Comparison of ENCODE assay signal across 10 mouse cellular contexts in the genomic region with DNA sequence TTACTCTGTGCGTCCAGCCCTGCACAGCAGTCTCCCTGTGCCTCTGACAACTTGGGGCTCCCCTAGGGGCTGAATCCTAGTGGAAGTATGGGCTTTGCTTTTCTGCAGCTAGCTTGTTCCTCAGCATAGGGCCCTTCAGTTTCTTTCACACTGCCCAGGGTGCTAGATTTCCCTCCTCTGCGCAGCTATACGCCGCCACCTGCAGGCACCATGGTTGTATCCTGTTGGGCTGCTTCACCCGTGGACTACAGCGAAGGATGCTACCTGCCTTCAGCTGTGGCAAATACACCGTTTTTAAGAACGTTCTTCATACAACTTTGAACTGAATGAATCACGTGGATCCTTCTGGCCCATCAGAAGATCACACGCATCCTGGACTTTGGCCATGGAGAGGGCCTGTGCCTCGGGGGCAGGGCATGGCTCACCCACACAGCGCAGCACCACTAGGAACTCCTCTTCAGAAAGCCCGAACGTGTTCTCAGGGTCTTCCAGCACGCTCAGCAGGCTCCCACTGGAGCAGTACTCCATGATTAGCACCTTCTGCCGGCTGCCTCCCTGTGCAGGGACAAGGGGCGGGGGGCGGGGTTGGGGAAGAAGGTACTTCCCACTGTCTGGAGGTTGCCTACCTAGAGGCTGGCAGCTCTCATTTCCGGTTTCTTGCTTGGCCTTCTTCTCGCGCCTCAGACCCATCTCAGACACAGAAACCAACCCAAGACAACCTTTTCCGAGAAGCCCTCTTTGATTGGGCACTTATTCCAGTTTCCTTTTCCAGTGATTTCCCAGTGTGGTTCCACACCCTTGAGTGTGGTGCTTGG. TPM values are rescaled to one million over a fixed set of nuclear protein-coding genes. Genes with fewer than 3 reads are reported as not detected.
A peak's percentile ranks its signal among the peaks of the same experiment; 100 is the strongest.
DNase-seq lines count a peak whose midpoint lies in the region; ATAC-seq and TF ChIP-seq lines count a peak whose summit lies in the region.
"Had no signal": no experiment of that assay in that cellular context is flagged by ENCODE, and none has a peak within 500 bp of the region (broad histone marks: within the 10 kb centered on the region; RNA-seq: fewer than 3 reads in every experiment).

No protein-coding gene starts in this region.

- 51% methylated on average over 22 of the region's 22 CpGs for WGBS in midbrain, postnatal 0 days
- WGBS in midbrain, embryonic 11.5 days: 50% methylated on average over 22 of the region's 22 CpGs
- 48% methylated on average over 22 of the region's 22 CpGs for WGBS in kidney, postnatal 0 days
- WGBS in stomach, embryonic 15.5 days: 34% methylated on average over 22 of the region's 22 CpGs

- peak; percentile 39 for TF ChIP-seq CTCF in midbrain, postnatal 0 days (IDR thresholded peaks at IDR 0.05)
- TF ChIP-seq CTCF in kidney, postnatal 0 days (IDR thresholded peaks at IDR 0.05; ENCODE audit: low read depth): no peak; the same call in 1 of the 2 replicates

- H3K9ac ChIP-seq in midbrain, postnatal 0 days (replicated peaks; ENCODE audit: low read length, poor library complexity, severe bottlenecking): no peak overlapping the region
- no peak overlapping the region for H3K9ac ChIP-seq in midbrain, embryonic 11.5 days (ENCODE audit: low read length)
- H3K9ac ChIP-seq in kidney, postnatal 0 days (ENCODE audit: low read depth, low read length): no peak overlapping the region
- H3K9ac ChIP-seq in stomach, embryonic 15.5 days: no peak overlapping the region

- no peaks in the 10 kb centered on the region for H3K27me3 ChIP-seq in midbrain, postnatal 0 days (ENCODE audit: insufficient read depth, low read length)
- no peaks in the 10 kb centered on the region for H3K27me3 ChIP-seq in midbrain, embryonic 11.5 days (ENCODE audit: control insufficient read depth, insufficient read depth, low read length)
- H3K27me3 ChIP-seq in kidney, postnatal 0 days (ENCODE audit: insufficient read depth, low read length): no peaks in the 10 kb centered on the region
- H3K27me3 ChIP-seq in stomach, embryonic 15.5 days (replicated peaks): 0 out of 2 replicates have a peak, but pooled peaks cover under 1% of the 10 kb centered on the region

- no peak for ATAC-seq in midbrain, postnatal 0 days (ENCODE audit: low FRiP score)
- ATAC-seq in midbrain, embryonic 11.5 days (ENCODE audit: low FRiP score): no peak
- ATAC-seq in kidney, postnatal 0 days (replicated peaks; ENCODE audit: low FRiP score, low read depth): peak; percentile 43
- ATAC-seq in stomach, embryonic 15.5 days (ENCODE audit: insufficient read depth, low FRiP score, low read depth): 0 out of 2 replicates have a peak, but pooled peaks have one; percentile 24
- no peak for ATAC-seq in activated CD4-positive, CD25-positive, alpha-beta regulatory T cell, adult 4 months

- H3K4me3 ChIP-seq in midbrain, postnatal 0 days (ENCODE audit: low read depth, low read length): no peak overlapping the region
- no peak overlapping the region for H3K4me3 ChIP-seq in midbrain, embryonic 11.5 days (ENCODE audit: low read depth, low read length)
- no peak overlapping the region for H3K4me3 ChIP-seq in kidney, postnatal 0 days (replicated peaks; ENCODE audit: low read depth, low read length)
- 0 out of 2 replicates have a peak overlapping the region, but pooled peaks have one; percentile 11 for H3K4me3 ChIP-seq in stomach, embryonic 15.5 days (replicated peaks)

- no peaks in the 10 kb centered on the region for H3K36me3 ChIP-seq in midbrain, postnatal 0 days (ENCODE audit: insufficient read depth, low read length)
- no peaks in the 10 kb centered on the region for H3K36me3 ChIP-seq in midbrain, embryonic 11.5 days (ENCODE audit: control insufficient read depth, insufficient read depth, low read length)
- H3K36me3 ChIP-seq in kidney, postnatal 0 days (ENCODE audit: insufficient read depth, low read length): 0 out of 2 replicates have a peak, but pooled peaks cover 3% of the 10 kb centered on the region
- H3K36me3 ChIP-seq in stomach, embryonic 15.5 days: no peaks in the 10 kb centered on the region

- no peak overlapping the region for H3K4me2 ChIP-seq in midbrain, postnatal 0 days (ENCODE audit: low read depth, low read length, poor library complexity, severe bottlenecking)
- no peak overlapping the region for H3K4me2 ChIP-seq in midbrain, embryonic 11.5 days
- H3K4me2 ChIP-seq in kidney, postnatal 0 days (ENCODE audit: low read length): no peak overlapping the region
- H3K4me2 ChIP-seq in stomach, embryonic 15.5 days: peak overlapping the region; percentile 22

- H3K9me3 ChIP-seq in midbrain, postnatal 0 days (ENCODE audit: low read length): no peaks in the 10 kb centered on the region
- H3K9me3 ChIP-seq in midbrain, embryonic 11.5 days (ENCODE audit: control insufficient read depth, low read length): no peaks in the 10 kb centered on the region
- H3K9me3 ChIP-seq in kidney, postnatal 0 days (replicated peaks; ENCODE audit: low read length): no peaks in the 10 kb centered on the region
- H3K9me3 ChIP-seq in stomach, embryonic 15.5 days: no peaks in the 10 kb centered on the region

- H3K27ac ChIP-seq in midbrain, postnatal 0 days (ENCODE audit: low read depth, low read length): no peak overlapping the region
- no peak overlapping the region for H3K27ac ChIP-seq in midbrain, embryonic 11.5 days (ENCODE audit: low read depth, low read length)
- H3K27ac ChIP-seq in kidney, postnatal 0 days: no peak overlapping the region
- H3K27ac ChIP-seq in stomach, embryonic 15.5 days: no peak overlapping the region

- DNase-seq in adrenal gland, postnatal 10 days: peak; percentile 32
- DNase-seq in adrenal gland, adult 18-20 months (ENCODE audit: low spot score in 2 of 2): no peak
- DNase-seq in midbrain, postnatal 0 days (ENCODE audit: low spot score): no peak
- no peak for DNase-seq in midbrain, embryonic 11.5 days (ENCODE audit: low spot score, missing footprints)
- DNase-seq in kidney, postnatal 0 days (ENCODE audit: low spot score): no peak
- DNase-seq in frontal cortex, adult 2 months (ENCODE audit: extremely low spot score in 1 of 2, low spot score in 1 of 2): no peak
- DNase-seq: cerebellum, postnatal 36 days; heart, postnatal 14 days had no signal

- no peaks in the 10 kb centered on the region for H3K4me1 ChIP-seq in midbrain, postnatal 0 days (ENCODE audit: insufficient read depth, low read length)
- peaks cover 1% of the 10 kb centered on the region; the same call in 1 of the 2 replicates for H3K4me1 ChIP-seq in midbrain, embryonic 11.5 days (ENCODE audit: control insufficient read depth, insufficient read depth, low read length)
- H3K4me1 ChIP-seq in kidney, postnatal 0 days (replicated peaks; ENCODE audit: insufficient read depth, low read length): no peaks in the 10 kb centered on the region
- H3K4me1 ChIP-seq in stomach, embryonic 15.5 days: peaks cover 12% of the 10 kb centered on the region; the same call in 1 of the 2 replicates

RNA-seq across cellular contexts. Expression of a gene that starts 4.5 kb away (rescaled TPM):
- 10 to 100 TPM in 1 of 2 experiments, 1 to 10 TPM in 1; 6.9 to 12.0 TPM for total RNA-seq in adrenal gland, postnatal 10 days (2021)
- 10 to 100 TPM; 11.9 to 16.1 TPM for total RNA-seq in adrenal gland, adult 18-20 months (2021)
- total RNA-seq in midbrain, postnatal 0 days (2014; rRNA removed): 3.9 and 5.3 TPM in 2 replicates
- polyA plus RNA-seq in midbrain, postnatal 0 days (2015; fragmentation: Nextera tagmentation; extraction: Ambion mirVana): 0.63 and 0.67 TPM in 2 replicates
- polyA plus RNA-seq in midbrain, embryonic 11.5 days (2014; fragmentation: Nextera tagmentation; extraction: Ambion mirVana): 0.55 and 0.57 TPM in 2 replicates
- polyA plus RNA-seq in kidney, postnatal 0 days (2015; fragmentation: Nextera tagmentation; extraction: Ambion mirVana): 3.0 TPM in 2 replicates
- 6.4 and 7.1 TPM in 2 replicates for polyA plus RNA-seq in stomach, embryonic 15.5 days (2015; fragmentation: Nextera tagmentation; extraction: Ambion mirVana)
- polyA plus RNA-seq in activated CD4-positive, CD25-positive, alpha-beta regulatory T cell, adult 4 months (2017; shearing (Covaris generic)): 10 to 100 TPM; 68.0 to 91.2 TPM
- 2.2 and 2.8 TPM in 2 replicates for polyA plus RNA-seq in frontal cortex, adult 2 months (2012; rRNA removed)

RNA-seq across cellular contexts. Expression of a gene that starts 29.9 kb away (rescaled TPM):
- total RNA-seq in adrenal gland, postnatal 10 days (2021): 10 to 100 TPM; 10.6 to 10.8 TPM
- 10 to 100 TPM; 11.4 to 11.6 TPM for total RNA-seq in adrenal gland, adult 18-20 months (2021)
- 9.0 and 13.5 TPM in 2 replicates for total RNA-seq in midbrain, postnatal 0 days (2014; rRNA removed)
- polyA plus RNA-seq in midbrain, postnatal 0 days (2015; fragmentation: Nextera tagmentation; extraction: Ambion mirVana): 4.9 and 5.8 TPM in 2 replicates
- 0.52 and 1.00 TPM in 2 replicates for polyA plus RNA-seq in midbrain, embryonic 11.5 days (2014; fragmentation: Nextera tagmentation; extraction: Ambion mirVana)
- polyA plus RNA-seq in kidney, postnatal 0 days (2015; fragmentation: Nextera tagmentation; extraction: Ambion mirVana): 3.4 and 3.8 TPM in 2 replicates
- polyA plus RNA-seq in stomach, embryonic 15.5 days (2015; fragmentation: Nextera tagmentation; extraction: Ambion mirVana): 4.5 and 5.7 TPM in 2 replicates
- polyA plus RNA-seq in activated CD4-positive, CD25-positive, alpha-beta regulatory T cell, adult 4 months (2017; shearing (Covaris generic)): 100 to 1,000 TPM; 278 to 305 TPM
- 10.3 and 11.9 TPM in 2 replicates for polyA plus RNA-seq in frontal cortex, adult 2 months (2012; rRNA removed)

Comparison
In these comparisons a context has a peak if more than half of its experiments do, and no peak if none do; other contexts are left out.
1. ATAC-seq: peak in kidney, postnatal 0 days (single experiment) and stomach, embryonic 15.5 days (single experiment); none in midbrain, postnatal 0 days (single experiment), midbrain, embryonic 11.5 days (single experiment) and activated CD4-positive, CD25-positive, alpha-beta regulatory T cell, adult 4 months (single experiment).
2. RNA of a gene that starts 29.9 kb away (polyA plus RNA-seq): 278 to 305 TPM in activated CD4-positive, CD25-positive, alpha-beta regulatory T cell, adult 4 months; 10.3 to 11.9 TPM in frontal cortex, adult 2 months, 4.5 to 5.7 TPM in stomach, embryonic 15.5 days, 4.9 to 5.8 TPM in midbrain, postnatal 0 days, 3.4 to 3.8 TPM in kidney, postnatal 0 days and 0.52 to 1.00 TPM in midbrain, embryonic 11.5 days; every median in the first group is over 10 times any median in the second.